Mouse (Mus musculus) liver, embryonic 14.5 days (tissue): ENCODE measurements around the gene Serpina1e. TPM values are rescaled to one million over a fixed set of nuclear protein-coding genes. Genes with fewer than 3 reads are reported as not detected.

ENCODE experiments used
- ATAC-seq: fragments of 200-750 bp; cut with Nextera tagmentation; 2 replicates; pipeline ENCODE4 v1.8.0; 2017; ENCODE audit warnings: moderate number of reproducible peaks, mild to moderate bottlenecking, moderate library complexity; ENCODE audit not compliant: insufficient read depth
- DNase-seq, 3 experiments: peaks; one replicate each; pipeline ENCODE4 v3.0.0-alpha.2; 2012 to 2013; ENCODE audit warnings: low read depth in 3 of 3, low spot score in 3 of 3
- H3K27ac ChIP-seq: fragments of 300-500 bp; sonication (generic); 2 replicates; pipeline ENCODE4 v1.5.1; 2014; ENCODE audit warnings: moderate library complexity, mild to moderate bottlenecking, control low read depth, inconsistent platforms
- H3K27me3 ChIP-seq: fragments of 300-500 bp; sonication (generic); 2 replicates; pipeline ENCODE4 v1.6.1; 2014; ENCODE audit warnings: mild to moderate bottlenecking, low read length, moderate library complexity; ENCODE audit not compliant: control insufficient read depth, insufficient read depth
- H3K36me3 ChIP-seq: fragments of 300-500 bp; sonication (generic); replicated peaks from 2 replicates; pipeline ENCODE4 v1.6.1; 2014; ENCODE audit warnings: low read depth; ENCODE audit not compliant: control insufficient read depth, insufficient read depth
- H3K4me1 ChIP-seq, 2 experiments: fragments of 200-500 bp in 1 of 2; fragments of 300-500 bp in 1 of 2; sonication (generic) in 1 of 2; replicated peaks; 2 replicates each; pipeline ENCODE4 v1.6.1; 2012 to 2014; ENCODE audit warnings: antibody characterized with exemption in 1 of 2, inconsistent platforms in 1 of 2, low read length in 1 of 2; ENCODE audit not compliant: control insufficient read depth in 2 of 2, insufficient read depth in 2 of 2
- H3K4me2 ChIP-seq: fragments of 300-500 bp; sonication (generic); 2 replicates; pipeline ENCODE4 v1.6.1; 2014; ENCODE audit warnings: low read depth, mild to moderate bottlenecking, control low read depth, moderate library complexity
- H3K4me3 ChIP-seq, 2 experiments: fragments of 200-500 bp in 1 of 2; fragments of 300-500 bp in 1 of 2; sonication (generic) in 1 of 2; 2 replicates each; pipeline ENCODE4 v1.5.1; 2012 to 2014; ENCODE audit warnings: low read depth in 2 of 2, low read length in 2 of 2, mild to moderate bottlenecking in 2 of 2, control low read depth in 1 of 2, inconsistent platforms in 1 of 2, moderate library complexity in 1 of 2; ENCODE audit not compliant: insufficient read depth in 1 of 2
- H3K9ac ChIP-seq: fragments of 300-500 bp; sonication (generic); replicated peaks from 2 replicates; pipeline ENCODE4 v1.6.1; 2014; ENCODE audit warnings: mild to moderate bottlenecking, control low read depth, moderate library complexity
- H3K9me3 ChIP-seq: fragments of 300-500 bp; sonication (generic); 2 replicates; pipeline ENCODE4 v1.6.1; 2016; ENCODE audit warnings: low read length, mixed read lengths; ENCODE audit not compliant: control insufficient read depth
- CTCF ChIP-seq: IDR thresholded peaks from 2 replicates; pipeline ENCODE4 v1.5.1; 2016; ENCODE audit warnings: antibody characterized with exemption, low read depth, control low read depth
- EP300 ChIP-seq: IDR thresholded peaks from 2 replicates; pipeline ENCODE4 v1.6.1; 2016; ENCODE audit warnings: antibody characterized with exemption, low read depth
- WGBS: fragments of 180-500 bp; shearing (Covaris S2); extraction: QIAGEN DNeasy Blood & Tissue Kit; methylation state at CpG from one replicate; pipeline ENCODE4 v1.1.7; 2014; ENCODE audit not compliant: insufficient replicate concordance; 5-methylcytosine and 5-hydroxymethylcytosine counted together
- polyA plus RNA-seq, 2 experiments: library from polyadenylated mRNA; depleted of rRNA in 1 of 2; stranded (reverse) in 1 of 2; unstranded in 1 of 2; fragments of >200 nt; fragmentation: Nextera tagmentation in 1 of 2; extraction: Ambion mirVana in 1 of 2; gene quantifications; 2 replicates each; pipeline versions ENCODE4 v1.2.1 to v1.2.3; 2012 to 2014

The Serpina1e gene
- polyA plus RNA-seq, 2 experiments, result 197 TPM

- no peaks in the 10 kb centered on the region for H3K27me3 ChIP-seq
- no peak overlapping the region for H3K4me2 ChIP-seq
- no peak overlapping the region for H3K4me3 ChIP-seq
- DNase-seq (no peak), ATAC-seq (no peak)
- no peaks in the 10 kb centered on the region for H3K36me3 ChIP-seq
- WGBS, result 53% methylated on average over 2 of the region's 2 CpGs
- 0 out of 2 replicates have a peak overlapping the region, but pooled peaks have one; percentile 28 for H3K27ac ChIP-seq
- peaks cover 0 to 10% of the 10 kb centered on the region in 2 experiments; a peak in 2 of 4 replicates for H3K4me1 ChIP-seq
- H3K9ac ChIP-seq, result no peak overlapping the region
- TF ChIP-seq EP300 (no peak), CTCF (no peak)
- H3K9me3 ChIP-seq, result no peaks in the 10 kb centered on the region
These were observed 30.7 kb upstream of the Serpina1e start for GRCm38 (mm10) chr12:103989514-103989767.

GRCm38 (mm10) chr12:103988754-103989513 is 30.2 kb upstream of the Serpina1e start:
- Histone ChIP-seq H3K4me2 (no peak overlapping the region), H3K9me3 (no peaks in the 10 kb centered on the region), H3K4me1 (peaks cover 0 to 10% of the 10 kb centered on the region in 2 experiments; a peak in 2 of 4 replicates), H3K4me3 (no peak overlapping the region), H3K9ac (no peak overlapping the region), H3K27me3 (no peaks in the 10 kb centered on the region), H3K27ac (peak overlapping the region; percentile 28; the same call in 1 of the 2 replicates), H3K36me3 (no peaks in the 10 kb centered on the region)
- peak; percentile 17 to 39 (median 22) for DNase-seq
- no peak for TF ChIP-seq CTCF
- no peak for TF ChIP-seq EP300
- peak; percentile 68 for ATAC-seq
- whole genome bisulfite sequencing, result 42% methylated on average over 14 of the region's 14 CpGs

- Histone ChIP-seq H3K27me3 (no peaks in the 10 kb centered on the region), H3K4me1 (peaks cover 0 to 10% of the 10 kb centered on the region in 2 experiments; a peak in 2 of 4 replicates), H3K9ac (no peak overlapping the region), H3K27ac (no peak overlapping the region), H3K4me2 (no peak overlapping the region), H3K4me3 (no peak overlapping the region), H3K36me3 (no peaks in the 10 kb centered on the region), H3K9me3 (no peaks in the 10 kb centered on the region)
- ATAC-seq, result no peak
- 47% methylated on average over 5 of the region's 5 CpGs for WGBS
- DNase-seq, result no peak
- TF ChIP-seq EP300, result no peak
- TF ChIP-seq CTCF, result no peak
These were observed 27.1 kb upstream of the Serpina1e start for GRCm38 (mm10) chr12:103985868-103986267.

GRCm38 (mm10) chr12:103984935-103985334 is 26.2 kb upstream of the Serpina1e start:
- ATAC-seq, result no peak
- Histone ChIP-seq H3K36me3 (no peaks in the 10 kb centered on the region), H3K4me1 (peaks cover 0 to 10% of the 10 kb centered on the region in 2 experiments; a peak in 2 of 4 replicates), H3K4me3 (no peak overlapping the region), H3K9me3 (no peaks in the 10 kb centered on the region), H3K9ac (no peak overlapping the region), H3K27me3 (no peaks in the 10 kb centered on the region), H3K4me2 (no peak overlapping the region), H3K27ac (no peak overlapping the region)
- 56% methylated on average over 4 of the region's 4 CpGs for WGBS
- DNase-seq, result no peak
- TF ChIP-seq CTCF, result peak; percentile 45; the same call in 1 of the 2 replicates
- TF ChIP-seq EP300, result no peak

- DNase-seq (no peak), ATAC-seq (no peak)
- Histone ChIP-seq H3K27me3 (no peaks in the 10 kb centered on the region), H3K9ac (no peak overlapping the region), H3K4me3 (no peak overlapping the region), H3K36me3 (no peaks in the 10 kb centered on the region), H3K4me2 (no peak overlapping the region), H3K27ac (no peak overlapping the region), H3K4me1 (no peaks in the 10 kb centered on the region), H3K9me3 (no peaks in the 10 kb centered on the region)
- 54% methylated on average over 7 of the region's 7 CpGs for WGBS
- TF ChIP-seq CTCF (no peak), EP300 (no peak)
These were observed 23.0 kb upstream of the Serpina1e start for GRCm38 (mm10) chr12:103981646-103982360.
